Mouse (Mus musculus) adrenal gland, postnatal 25 days (tissue): ENCODE measurements around the gene Mprip. TPM values are rescaled to one million over a fixed set of nuclear protein-coding genes. Genes with fewer than 3 reads are reported as not detected.
"Not testable (repeated sequence)": the region's sequence is repeated elsewhere in the genome, so short reads cannot be mapped to it uniquely, and the experiment has no call there.

Source experiments
- DNase-seq: peaks from one replicate; pipeline ENCODE4 v3.0.0; 2021; ENCODE audit warnings: mixed read lengths
- total RNA-seq: library from RNA; stranded (reverse); gene quantifications from 2 replicates; pipeline ENCODE4 v1.2.3, GENCODE M21; 2021

Gene Mprip
- total RNA-seq, 1 experiment from 2014 or later = 224 TPM

- DNase-seq = no peak
These were observed 54.3 kb downstream of the Mprip start for GRCm38 (mm10) chr11:59715424-59715840.

- peak; percentile 50 for DNase-seq
These were observed 56.7 kb downstream of the Mprip start for GRCm38 (mm10) chr11:59717801-59718291.

- DNase-seq = no peak
These were observed 58.1 kb downstream of the Mprip start for GRCm38 (mm10) chr11:59719185-59719584.

- peak; percentile 42 for DNase-seq
These were observed 60.3 kb downstream of the Mprip start for GRCm38 (mm10) chr11:59721385-59721784.

- no peak for DNase-seq
These were observed 66.1 kb downstream of the Mprip start for GRCm38 (mm10) chr11:59727204-59727603.

- DNase-seq = no peak
These were observed 70.7 kb downstream of the Mprip start for GRCm38 (mm10) chr11:59731821-59732220.

- DNase-seq = peak; percentile 15
These were observed 71.4 kb downstream of the Mprip start for GRCm38 (mm10) chr11:59732407-59733066.

- DNase-seq = not testable (repeated sequence)
These were observed 72.5 kb downstream of the Mprip start for GRCm38 (mm10) chr11:59733600-59733999.

- DNase-seq = no peak
These were observed 73.2 kb downstream of the Mprip start for GRCm38 (mm10) chr11:59734335-59734734.

- DNase-seq = not testable (repeated sequence)
These were observed 74.8 kb downstream of the Mprip start for GRCm38 (mm10) chr11:59735938-59736337.

GRCm38 (mm10) chr11:59737250-59737649 is 76.1 kb downstream of the Mprip start:
- no peak for DNase-seq

GRCm38 (mm10) chr11:59739996-59740395 is 78.9 kb downstream of the Mprip start:
- no peak for DNase-seq

- no peak for DNase-seq
These were observed 80.8 kb downstream of the Mprip start for GRCm38 (mm10) chr11:59741915-59742314.

GRCm38 (mm10) chr11:59743307-59743706 is 82.2 kb downstream of the Mprip start:
- DNase-seq = no peak

- DNase-seq = no peak
These were observed 82.6 kb downstream of the Mprip start for GRCm38 (mm10) chr11:59743712-59744111.

- DNase-seq = no peak
These were observed 83.3 kb downstream of the Mprip start for GRCm38 (mm10) chr11:59744374-59744773.

GRCm38 (mm10) chr11:59745851-59746250 is 84.7 kb downstream of the Mprip start:
- DNase-seq = no peak

GRCm38 (mm10) chr11:59746614-59747013 is 85.5 kb downstream of the Mprip start:
- peak; percentile 54 for DNase-seq

- DNase-seq = no peak
These were observed 87.9 kb downstream of the Mprip start for GRCm38 (mm10) chr11:59749050-59749449.

- no peak for DNase-seq
These were observed 93.4 kb downstream of the Mprip start for GRCm38 (mm10) chr11:59754504-59754903.

- no peak for DNase-seq
These were observed 95.2 kb downstream of the Mprip start for GRCm38 (mm10) chr11:59756351-59756750.

GRCm38 (mm10) chr11:59758191-59758985 is 97.3 kb downstream of the Mprip start:
- DNase-seq = no peak

- DNase-seq = peak; percentile 65
These were observed 98.1 kb downstream of the Mprip start for GRCm38 (mm10) chr11:59759178-59759577.
